Mouse (Mus musculus): ENCODE measurements around the gene Ctsl. TPM values are rescaled to one million over a fixed set of nuclear protein-coding genes. Genes with fewer than 3 reads are reported as not detected.

Ctsl gene
- polyA plus RNA-seq (2015; fragmentation: Nextera tagmentation; extraction: Ambion mirVana): 125 and 152 TPM in 2 replicates

DNA sequence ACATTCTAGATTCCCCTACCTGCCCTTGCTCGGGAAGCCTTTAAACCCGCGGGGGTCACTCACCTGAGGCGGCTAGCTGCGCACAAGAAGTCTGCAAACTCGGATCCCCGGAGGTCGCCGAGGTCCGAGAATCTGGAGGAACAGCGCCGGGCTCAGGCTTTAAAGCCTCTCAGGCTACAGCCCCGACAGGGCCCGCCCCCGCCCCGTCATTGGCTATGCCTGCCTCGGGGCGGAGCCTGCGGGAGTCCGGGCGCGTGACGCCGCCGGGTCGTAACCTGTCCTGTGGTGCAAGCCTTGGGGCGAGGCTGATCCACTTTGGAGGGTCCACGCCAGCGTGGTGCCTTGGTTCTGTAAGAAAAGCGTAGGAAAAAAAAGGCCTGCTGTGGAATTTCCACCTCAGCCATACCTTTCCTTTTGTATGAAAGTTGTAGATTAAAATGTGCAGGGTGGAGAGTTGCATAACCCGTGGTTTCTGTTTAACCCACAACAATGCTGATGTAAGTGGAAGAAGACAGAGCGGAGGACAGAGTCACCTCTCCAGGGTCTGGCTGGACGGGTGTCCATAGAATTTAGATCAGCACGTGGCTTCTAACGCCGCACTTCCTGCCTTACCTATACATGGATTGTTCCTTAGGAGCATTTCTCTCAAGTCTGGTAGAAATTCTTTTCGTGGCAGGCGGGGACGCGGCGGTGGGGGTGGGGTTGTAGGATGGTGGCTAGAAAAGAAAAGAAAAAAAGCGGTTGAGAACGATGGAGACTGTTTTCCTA, at the start of gene Ctsl:
Gene Ctsl (minus strand): TSS at position 718 of the 768 bp plus-strand sequence.
- under 1% methylated on average over 43 of the region's 43 CpGs for WGBS (ENCODE audit: insufficient replicate concordance)
- Histone ChIP-seq H3K4me1 (replicated peaks) (peaks cover 27% of the 10 kb centered on the region), H3K4me2 (peak within 1 kb of the TSS; percentile 97), H3K27me3 (no peaks in the 10 kb centered on the region), H3K27ac (peak within 1 kb of the TSS; percentile 2; the same call in 1 of the 2 replicates), H3K4me3 (replicated peaks) (peak within 1 kb of the TSS; percentile 74), H3K9me3 (replicated peaks) (no peaks in the 10 kb centered on the region), H3K36me3 (peaks cover 17% of the 10 kb centered on the region), H3K9ac (peak within 1 kb of the TSS; percentile 79)
- DNase-seq (peak; percentile 90), ATAC-seq (ENCODE audit: low read depth) (peak; percentile 100)

GRCm38 (mm10) chr13:64416955-64417601, 46.4 kb upstream of the Ctsl start:
- no peaks in the 10 kb centered on the region for H3K36me3 ChIP-seq
- no peak overlapping the region for H3K27ac ChIP-seq
- WGBS (ENCODE audit: insufficient replicate concordance): 60% methylated on average over 5 of the region's 5 CpGs
- no peak for ATAC-seq (ENCODE audit: low read depth)
- no peaks in the 10 kb centered on the region for H3K9me3 ChIP-seq (replicated peaks)
- H3K9ac ChIP-seq: no peak overlapping the region
- no peak overlapping the region for H3K4me3 ChIP-seq (replicated peaks)
- H3K4me2 ChIP-seq: no peak overlapping the region
- no peaks in the 10 kb centered on the region for H3K27me3 ChIP-seq
- peaks cover 29% of the 10 kb centered on the region for H3K4me1 ChIP-seq (replicated peaks)
- no peak for DNase-seq

DNA sequence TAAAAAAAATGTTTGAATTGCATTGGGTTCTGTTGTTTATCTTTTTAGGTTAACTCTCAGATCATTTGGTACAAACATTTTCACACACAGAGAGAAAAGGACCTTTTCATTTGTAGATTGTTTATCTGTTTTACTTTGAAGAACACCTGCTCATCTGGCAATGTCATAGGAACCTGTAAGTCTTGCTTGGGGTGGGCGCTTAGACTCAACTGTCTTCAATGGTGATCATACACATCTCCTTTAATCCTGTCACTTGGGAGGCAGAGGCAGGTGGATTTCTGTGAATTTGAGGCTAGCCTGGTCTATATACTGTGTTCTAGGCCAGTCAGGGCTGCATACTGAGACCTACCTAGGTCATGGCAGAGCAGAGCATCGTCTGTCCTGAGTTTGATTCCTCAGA, 45.0 kb upstream of the Ctsl start:
- WGBS (ENCODE audit: insufficient replicate concordance): 69% methylated on average over 2 of the region's 2 CpGs
- Histone ChIP-seq H3K27me3 (no peaks in the 10 kb centered on the region), H3K9me3 (replicated peaks) (no peaks in the 10 kb centered on the region), H3K36me3 (no peaks in the 10 kb centered on the region), H3K4me1 (replicated peaks) (peaks cover 38% of the 10 kb centered on the region), H3K27ac (no peak overlapping the region), H3K9ac (no peak overlapping the region), H3K4me3 (replicated peaks) (no peak overlapping the region), H3K4me2 (no peak overlapping the region)
- DNase-seq (no peak), ATAC-seq (ENCODE audit: low read depth) (no peak)

- no peaks in the 10 kb centered on the region for H3K27me3 ChIP-seq
- no peaks in the 10 kb centered on the region for H3K9me3 ChIP-seq (replicated peaks)
- DNase-seq: no peak
- H3K36me3 ChIP-seq: no peaks in the 10 kb centered on the region
- H3K4me2 ChIP-seq: no peak overlapping the region; the same call in 1 of the 2 replicates
- peaks cover 54% of the 10 kb centered on the region for H3K4me1 ChIP-seq (replicated peaks)
- peak overlapping the region; percentile 93 for H3K27ac ChIP-seq
- WGBS (ENCODE audit: insufficient replicate concordance): 39% methylated on average over 2 of the region's 2 CpGs
- no peak overlapping the region for H3K9ac ChIP-seq
- H3K4me3 ChIP-seq (replicated peaks): no peak overlapping the region
- peak; percentile 62 for ATAC-seq (ENCODE audit: low read depth)
Observed at GRCm38 (mm10) chr13:64412752-64413257, 42.1 kb upstream of the Ctsl start.

- Histone ChIP-seq H3K4me3 (replicated peaks) (peak overlapping the region; percentile 16), H3K4me2 (peak overlapping the region; percentile 56), H3K9me3 (replicated peaks) (no peaks in the 10 kb centered on the region), H3K36me3 (no peaks in the 10 kb centered on the region), H3K27me3 (no peaks in the 10 kb centered on the region), H3K4me1 (replicated peaks) (peaks cover 47% of the 10 kb centered on the region), H3K9ac (peak overlapping the region; percentile 62), H3K27ac (peak overlapping the region; percentile 93)
- DNase-seq (peak; percentile 74), ATAC-seq (ENCODE audit: low read depth) (peak; percentile 85)
- WGBS (ENCODE audit: insufficient replicate concordance): 11% methylated on average over 2 of the region's 2 CpGs
Observed at GRCm38 (mm10) chr13:64411282-64411681, 40.6 kb upstream of the Ctsl start.

DNA sequence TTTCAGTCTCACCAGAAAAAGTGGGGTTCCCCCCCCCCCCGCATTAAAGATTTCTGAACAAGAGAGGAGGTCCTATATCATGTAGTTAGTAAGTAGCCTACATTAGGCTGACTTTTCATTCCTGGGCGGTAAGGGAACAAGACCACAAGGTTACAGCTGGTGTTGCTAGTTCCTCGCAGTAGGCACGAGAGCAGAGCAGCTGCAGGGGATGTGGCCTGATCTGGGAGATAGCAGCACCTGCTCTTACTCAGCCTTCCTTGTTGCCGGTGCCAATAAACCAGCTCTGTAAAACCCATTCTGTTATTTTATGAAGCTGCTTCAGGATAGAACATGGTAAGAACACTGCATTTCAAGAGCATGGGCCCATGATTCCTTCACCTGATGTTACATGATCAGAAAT, 39.9 kb upstream of the Ctsl start:
- H3K4me3 ChIP-seq (replicated peaks): no peak overlapping the region
- peaks cover 47% of the 10 kb centered on the region for H3K4me1 ChIP-seq (replicated peaks)
- H3K9me3 ChIP-seq (replicated peaks): no peaks in the 10 kb centered on the region
- peak overlapping the region; percentile 46 for H3K9ac ChIP-seq
- H3K36me3 ChIP-seq: no peaks in the 10 kb centered on the region
- peak overlapping the region; percentile 93 for H3K27ac ChIP-seq
- DNase-seq: no peak
- peak overlapping the region; percentile 56 for H3K4me2 ChIP-seq
- ATAC-seq (ENCODE audit: low read depth): peak; percentile 74
- WGBS (ENCODE audit: insufficient replicate concordance): 16% methylated on average over 5 of the region's 5 CpGs
- H3K27me3 ChIP-seq: no peaks in the 10 kb centered on the region

DNA sequence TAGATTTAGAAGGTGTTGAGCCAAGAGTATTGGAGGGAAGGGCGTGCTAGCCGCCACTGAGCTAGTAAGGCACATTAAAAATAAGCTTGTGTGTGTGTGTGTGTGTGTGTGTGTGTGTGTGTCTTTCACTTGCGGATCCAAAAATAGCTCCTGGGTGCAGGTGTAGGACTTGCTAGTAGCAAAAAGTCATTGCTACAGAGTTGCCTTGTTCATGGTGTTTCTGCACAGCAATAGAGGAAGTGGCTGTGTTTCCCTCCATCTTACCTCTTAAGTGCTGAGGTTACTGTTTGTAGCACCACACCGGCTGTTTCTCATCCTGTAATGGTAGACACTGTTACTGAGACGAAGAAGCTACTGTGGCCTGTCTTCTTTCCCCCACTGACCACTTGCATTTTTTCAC, 37.3 kb upstream of the Ctsl start:
- Histone ChIP-seq H3K9ac (no peak overlapping the region), H3K27ac (no peak overlapping the region), H3K4me2 (no peak overlapping the region), H3K27me3 (no peaks in the 10 kb centered on the region), H3K4me1 (replicated peaks) (peaks cover 46% of the 10 kb centered on the region), H3K36me3 (no peaks in the 10 kb centered on the region), H3K4me3 (replicated peaks) (no peak overlapping the region), H3K9me3 (replicated peaks) (no peaks in the 10 kb centered on the region)
- ATAC-seq (ENCODE audit: low read depth): no peak
- no peak for DNase-seq
- WGBS (ENCODE audit: insufficient replicate concordance): 71% methylated on average over 5 of the region's 5 CpGs

DNA sequence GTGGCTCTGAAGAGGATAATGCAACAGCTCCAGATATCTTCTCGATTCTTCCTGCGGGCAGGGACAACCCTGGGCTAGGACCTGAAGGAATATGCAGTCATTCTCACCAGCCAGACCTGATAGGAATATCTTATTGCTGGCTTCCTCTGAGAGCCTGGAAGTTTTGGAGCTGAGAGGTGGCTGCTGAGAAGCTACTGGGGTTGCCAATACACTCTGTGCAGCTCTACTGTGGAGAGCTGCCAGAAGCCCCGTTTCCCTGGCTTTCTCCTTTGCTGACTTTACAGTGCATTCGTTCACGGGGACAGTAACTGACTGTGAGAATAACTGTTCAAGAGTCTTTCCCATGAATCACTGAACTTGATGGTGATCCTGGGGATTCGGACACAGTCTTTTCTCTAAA, 34.9 kb upstream of the Ctsl start:
- H3K27me3 ChIP-seq: no peaks in the 10 kb centered on the region
- H3K4me2 ChIP-seq: no peak overlapping the region
- no peak overlapping the region for H3K4me3 ChIP-seq (replicated peaks)
- DNase-seq (no peak), ATAC-seq (ENCODE audit: low read depth) (no peak)
- no peaks in the 10 kb centered on the region for H3K36me3 ChIP-seq
- 66% methylated on average over 6 of the region's 6 CpGs for WGBS (ENCODE audit: insufficient replicate concordance)
- no peaks in the 10 kb centered on the region for H3K9me3 ChIP-seq (replicated peaks)
- H3K9ac ChIP-seq: no peak overlapping the region
- no peak overlapping the region for H3K27ac ChIP-seq
- H3K4me1 ChIP-seq (replicated peaks): peaks cover 45% of the 10 kb centered on the region

DNA sequence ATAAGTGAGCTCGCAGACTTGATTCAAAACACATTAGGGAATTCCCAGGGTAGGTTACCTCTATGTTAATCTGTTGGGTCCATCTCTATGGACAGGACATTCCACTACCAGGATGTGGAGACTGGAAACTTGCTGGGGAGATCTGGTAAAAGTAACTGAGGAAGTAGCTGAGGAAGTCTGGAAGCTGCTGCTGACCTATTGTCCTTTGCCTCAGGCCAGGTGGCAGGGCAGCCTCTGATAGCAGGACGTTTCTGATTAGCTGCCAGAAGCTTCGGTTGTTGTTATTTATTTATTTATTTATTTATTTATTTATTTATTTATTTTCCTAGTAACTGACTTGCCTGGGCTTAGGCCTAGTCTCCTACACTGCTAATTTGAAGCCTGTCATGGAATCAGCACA, 32.8 kb upstream of the Ctsl start:
- no peak for DNase-seq
- H3K4me1 ChIP-seq (replicated peaks): peaks cover 32% of the 10 kb centered on the region
- no peaks in the 10 kb centered on the region for H3K9me3 ChIP-seq (replicated peaks)
- H3K9ac ChIP-seq: no peak overlapping the region
- H3K4me2 ChIP-seq: no peak overlapping the region
- no peak overlapping the region for H3K4me3 ChIP-seq (replicated peaks)
- no peaks in the 10 kb centered on the region for H3K36me3 ChIP-seq
- no peak for ATAC-seq (ENCODE audit: low read depth)
- H3K27me3 ChIP-seq: no peaks in the 10 kb centered on the region
- no peak overlapping the region for H3K27ac ChIP-seq
- WGBS (ENCODE audit: insufficient replicate concordance): 35% methylated on average over 3 of the region's 3 CpGs

GRCm38 (mm10) chr13:64402951-64403460, 32.3 kb upstream of the Ctsl start:
- no peak for ATAC-seq (ENCODE audit: low read depth)
- 70% methylated on average over 8 of the region's 8 CpGs for WGBS (ENCODE audit: insufficient replicate concordance)
- Histone ChIP-seq H3K4me3 (replicated peaks) (0 out of 2 replicates have a peak overlapping the region, but pooled peaks have one; percentile 7), H3K4me1 (replicated peaks) (peaks cover 32% of the 10 kb centered on the region), H3K9me3 (replicated peaks) (no peaks in the 10 kb centered on the region), H3K36me3 (no peaks in the 10 kb centered on the region), H3K27me3 (no peaks in the 10 kb centered on the region), H3K9ac (peak overlapping the region; percentile 41), H3K4me2 (peak overlapping the region; percentile 51), H3K27ac (no peak overlapping the region)
- DNase-seq: no peak

DNA sequence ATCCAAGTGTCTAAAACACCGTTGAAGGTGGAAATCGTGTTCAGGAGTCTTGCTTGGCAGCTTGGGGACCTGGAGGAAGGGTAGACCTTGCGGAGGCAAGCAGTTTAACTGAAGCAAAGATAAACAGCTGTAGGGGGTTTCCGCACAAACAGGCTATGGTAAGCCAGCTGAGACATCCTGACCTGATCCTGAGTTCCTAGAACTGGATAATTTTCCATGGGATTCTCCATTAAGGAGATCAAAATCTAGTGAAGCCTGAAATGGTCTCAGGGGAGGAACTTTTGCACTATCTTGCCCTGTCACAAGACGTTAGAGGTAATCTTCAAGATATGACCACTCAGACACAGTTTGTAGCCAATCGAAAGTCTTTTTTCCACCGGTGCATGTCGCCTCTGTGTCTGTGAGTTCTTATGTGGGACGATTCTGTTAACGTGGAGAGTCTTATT, 31.8 kb upstream of the Ctsl start:
- no peaks in the 10 kb centered on the region for H3K27me3 ChIP-seq
- peak overlapping the region; percentile 41 for H3K9ac ChIP-seq
- no peaks in the 10 kb centered on the region for H3K9me3 ChIP-seq (replicated peaks)
- 0 out of 2 replicates have a peak overlapping the region, but pooled peaks have one; percentile 7 for H3K4me3 ChIP-seq (replicated peaks)
- H3K27ac ChIP-seq: peak overlapping the region; percentile 60; the same call in 1 of the 2 replicates
- ATAC-seq (ENCODE audit: low read depth) (peak; percentile 63), DNase-seq (peak; percentile 32)
- peaks cover 32% of the 10 kb centered on the region for H3K4me1 ChIP-seq (replicated peaks)
- no peaks in the 10 kb centered on the region for H3K36me3 ChIP-seq
- H3K4me2 ChIP-seq: peak overlapping the region; percentile 51
- 21% methylated on average over 10 of the region's 10 CpGs for WGBS (ENCODE audit: insufficient replicate concordance)

All from liver, embryonic 13.5 days (tissue).